Mouse (Mus musculus) MN1 (cell line): ENCODE measurements at regions not wholly inside any gene's neighbourhood (a gene's known extent, or its start where the extent isn't known, plus 50 kb on each side); places are given as distances from the start of the nearest gene placed in this dataset.

Experiments used
- DNase-seq: peaks from one replicate; pipeline ENCODE4 v3.0.0-alpha.2; 2016; ENCODE audit warnings: low spot score

- no peak for DNase-seq
Observed at GRCm38 (mm10) chr10:46905337-46905736, 1327.7 kb downstream of the Hace1 start.

GRCm38 (mm10) chr10:46922527-46923200 is 1345.0 kb downstream of the Hace1 start:
- DNase-seq: no peak

DNA sequence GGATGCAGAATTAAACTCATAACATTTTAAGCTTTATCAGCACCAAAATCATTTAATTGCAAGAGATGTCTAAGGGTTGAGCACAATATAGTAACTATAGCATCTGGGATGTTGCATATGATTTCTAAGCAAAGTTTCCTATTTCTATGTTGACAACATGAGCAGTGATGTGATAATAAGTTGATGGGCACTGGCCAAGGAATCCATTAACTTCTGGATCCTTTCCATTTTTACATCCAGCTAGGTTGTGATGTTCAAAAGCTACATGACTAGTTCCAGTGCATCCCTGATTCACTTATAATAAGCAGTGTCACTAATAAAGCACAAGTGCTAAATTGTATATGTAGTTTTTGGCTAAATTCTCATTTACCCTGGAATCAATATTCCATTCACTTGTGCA is 1356.7 kb downstream of the Hace1 start:
- peak; percentile 83 for DNase-seq

DNA sequence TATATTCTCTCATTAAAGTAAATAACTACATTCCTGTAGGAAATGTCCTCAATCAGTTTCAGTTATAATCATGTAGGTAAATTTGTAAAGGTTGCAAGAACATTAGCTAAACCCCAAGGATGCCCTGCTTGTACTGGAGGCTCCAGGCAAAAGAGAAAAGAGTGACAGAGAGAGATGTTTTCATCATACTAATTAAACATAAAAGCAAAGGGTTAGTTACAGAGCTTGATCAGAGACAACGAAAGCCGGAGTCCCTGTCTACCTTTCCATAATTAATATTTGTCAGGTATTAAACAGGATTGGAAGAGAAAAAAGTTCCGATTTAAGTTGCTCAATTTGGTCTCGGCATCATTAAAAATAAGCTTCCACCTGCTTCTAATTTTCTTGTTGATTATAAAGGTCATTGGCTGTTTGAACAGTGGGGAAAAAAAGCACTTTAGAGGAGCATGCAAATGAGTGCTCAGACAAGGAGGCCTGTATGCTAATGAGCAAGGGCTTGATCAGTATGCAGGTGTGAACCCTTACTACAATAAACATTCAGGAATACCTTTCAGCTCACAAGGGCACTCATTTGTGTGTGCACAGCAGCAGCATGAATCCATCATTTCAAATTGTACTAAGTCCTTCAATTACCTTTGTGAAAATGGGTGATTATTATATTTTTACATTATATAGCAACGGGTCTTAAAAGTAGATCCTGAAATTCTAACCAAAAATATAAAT is 1358.8 kb downstream of the Hace1 start:
- no peak for DNase-seq

GRCm38 (mm10) chr10:46939338-46939737 is 1361.7 kb downstream of the Hace1 start:
- no peak for DNase-seq

DNA sequence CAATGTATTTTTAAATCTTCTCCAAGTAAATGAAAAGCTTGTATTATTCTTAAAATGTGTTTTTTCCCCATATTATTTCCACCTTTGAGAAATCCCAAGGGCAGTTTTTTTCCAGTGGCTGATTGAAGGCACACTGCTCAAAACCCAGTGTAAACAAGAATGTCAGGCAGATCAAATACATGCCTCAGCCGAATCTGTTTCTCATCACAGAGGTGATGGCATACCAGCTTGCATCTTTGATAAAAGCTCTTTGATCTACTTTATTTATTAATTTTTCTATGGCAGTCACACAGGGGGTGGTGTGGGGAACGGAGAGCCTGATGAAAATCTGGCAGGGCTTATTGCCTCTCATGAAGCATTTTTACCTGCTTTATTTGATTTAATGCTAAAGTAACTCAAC is 1362.2 kb downstream of the Hace1 start:
- no peak for DNase-seq

GRCm38 (mm10) chr10:46952940-46953339 is 1375.3 kb downstream of the Hace1 start:
- no peak for DNase-seq

- DNase-seq: no peak
Observed at GRCm38 (mm10) chr10:46954701-46955100, 1377.1 kb downstream of the Hace1 start.

GRCm38 (mm10) chr10:46980410-46980809 is 1402.8 kb downstream of the Hace1 start:
- DNase-seq: no peak

- DNase-seq: no peak
Observed at GRCm38 (mm10) chr10:46999701-47000100, 1422.1 kb downstream of the Hace1 start.

- DNase-seq: no peak
Observed at GRCm38 (mm10) chr10:47028765-47029164, 1451.1 kb downstream of the Hace1 start.

GRCm38 (mm10) chr10:47054672-47055071 is 1477.0 kb downstream of the Hace1 start:
- DNase-seq: no peak

DNA sequence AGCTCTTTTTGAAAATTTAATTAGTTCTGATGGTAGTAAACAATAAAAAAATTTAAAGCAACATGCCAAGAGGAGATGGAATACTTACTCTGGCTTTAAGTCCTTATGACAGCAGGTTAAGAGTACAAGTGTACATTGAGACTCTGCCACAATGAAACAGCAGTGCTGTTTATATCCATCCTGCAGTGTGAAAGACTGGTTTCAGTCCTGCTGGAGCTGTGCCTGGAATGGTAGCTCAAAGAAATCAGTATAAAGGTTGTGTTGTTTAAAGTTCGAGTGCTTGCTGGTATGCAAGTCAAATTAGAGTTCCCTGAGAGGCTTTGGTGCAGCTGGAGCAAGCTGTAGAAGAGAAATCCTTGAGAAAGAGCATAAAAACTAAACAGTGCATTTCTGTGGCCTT is 1524.9 kb downstream of the Hace1 start:
- no peak for DNase-seq
